Mouse (Mus musculus) cerebellum, adult 2 months (tissue): ENCODE results near the gene Cfap57.

ENCODE experiments used
- CTCF ChIP-seq: fragments of 200-500 bp; IDR thresholded peaks from 2 replicates; pipeline ENCODE4 v1.5.1; 2011; ENCODE audit warnings: low read depth, mild to moderate bottlenecking, control low read depth, low read length, moderate library complexity, borderline replicate concordance; ENCODE audit not compliant: insufficient read depth
- POLR2A ChIP-seq: fragments of 200-500 bp; IDR thresholded peaks from 2 replicates; pipeline ENCODE4 v1.6.1; 2011; ENCODE audit warnings: low read length, control low read depth, borderline replicate concordance; ENCODE audit not compliant: insufficient read depth

GRCm38 (mm10) chr4:118612619-118613018 is 8.0 kb downstream of the Cfap57 start:
- TF ChIP-seq POLR2A (no peak), CTCF (peak; percentile 3; the same call in 1 of the 2 replicates)
